Mouse (Mus musculus): Measurements from ENCODE around the gene Slc17a2.

DNA sequence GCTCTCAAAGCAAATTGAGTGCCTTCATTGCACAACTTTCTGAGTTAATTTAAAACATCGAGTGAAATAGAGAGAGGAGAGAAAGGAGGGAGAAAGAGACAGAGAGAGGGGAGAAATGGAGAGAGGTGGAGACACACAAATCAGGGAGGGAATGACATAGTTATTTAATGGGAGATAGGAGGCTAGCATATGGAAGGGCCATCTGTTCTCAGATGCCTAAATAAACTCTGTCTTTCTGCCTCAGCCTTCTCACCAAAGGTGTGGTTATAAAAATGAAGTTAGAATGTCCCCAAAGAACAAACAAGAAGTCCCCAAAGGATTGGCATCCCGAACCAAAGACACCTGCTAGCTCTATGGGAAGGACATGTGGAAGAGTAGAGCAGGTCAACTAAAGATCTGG, 42.5 kb downstream of the Slc17a2 start:
- no peak for TF ChIP-seq CTCF (IDR thresholded peaks at IDR 0.05; ENCODE audit: low read depth, low read length)
- no peak for TF ChIP-seq POLR2AphosphoS5 (IDR thresholded peaks at IDR 0.05; ENCODE audit: insufficient replicate concordance, low read depth, low read length)
